Mouse (Mus musculus) thymus, postnatal 0 days (tissue): ENCODE results near the gene Polr3b. TPM values are rescaled to one million over a fixed set of nuclear protein-coding genes. Genes with fewer than 3 reads are reported as not detected.

Experiments
- DNase-seq: peaks from one replicate; pipeline ENCODE4 v3.0.0-alpha.2; 2015; ENCODE audit warnings: low spot score
- polyA plus RNA-seq: library from polyadenylated mRNA; unstranded; fragments of >200 nt; fragmentation: Nextera tagmentation; extraction: Ambion mirVana; gene quantifications from 2 replicates; pipeline ENCODE4 v1.2.1, GENCODE M21; 2015

Polr3b gene
- polyA plus RNA-seq, 1 experiment from 2014 or later, result 12.1 TPM

GRCm38 (mm10) chr10:84610324-84610723 lies 11.8 kb upstream of the Polr3b start:
- no peak for DNase-seq

- no peak for DNase-seq
Observed at GRCm38 (mm10) chr10:84610783-84611182, 11.3 kb upstream of the Polr3b start.

GRCm38 (mm10) chr10:84611664-84612063 lies 10.4 kb upstream of the Polr3b start:
- DNase-seq, result no peak

- DNase-seq, result no peak
Observed at GRCm38 (mm10) chr10:84612281-84612680, 9.8 kb upstream of the Polr3b start.

GRCm38 (mm10) chr10:84613366-84613765 lies 8.7 kb upstream of the Polr3b start:
- DNase-seq, result no peak

GRCm38 (mm10) chr10:84615076-84615475 lies 7.0 kb upstream of the Polr3b start:
- DNase-seq, result no peak

- DNase-seq, result peak; percentile 70
Observed at GRCm38 (mm10) chr10:84631182-84631581, 9.1 kb downstream of the Polr3b start.

- peak; percentile 59 for DNase-seq
Observed at GRCm38 (mm10) chr10:84632005-84632404, 9.9 kb downstream of the Polr3b start.

GRCm38 (mm10) chr10:84636656-84637055 lies 14.6 kb downstream of the Polr3b start:
- no peak for DNase-seq

GRCm38 (mm10) chr10:84638382-84638781 lies 16.3 kb downstream of the Polr3b start:
- DNase-seq, result no peak

- no peak for DNase-seq
Observed at GRCm38 (mm10) chr10:84639525-84640287, 17.6 kb downstream of the Polr3b start.

- DNase-seq, result no peak
Observed at GRCm38 (mm10) chr10:84640861-84641260, 18.8 kb downstream of the Polr3b start.

GRCm38 (mm10) chr10:84641576-84641975 lies 19.5 kb downstream of the Polr3b start:
- no peak for DNase-seq

- DNase-seq, result no peak
Observed at GRCm38 (mm10) chr10:84645940-84646339, 23.8 kb downstream of the Polr3b start.

GRCm38 (mm10) chr10:84646506-84647102 lies 24.5 kb downstream of the Polr3b start:
- peak; percentile 62 for DNase-seq

GRCm38 (mm10) chr10:84647264-84647663 lies 25.2 kb downstream of the Polr3b start:
- no peak for DNase-seq

GRCm38 (mm10) chr10:84648911-84649310 lies 26.8 kb downstream of the Polr3b start:
- DNase-seq, result no peak

GRCm38 (mm10) chr10:84654029-84654428 lies 31.9 kb downstream of the Polr3b start:
- DNase-seq, result no peak

GRCm38 (mm10) chr10:84654731-84655130 lies 32.6 kb downstream of the Polr3b start:
- no peak for DNase-seq

GRCm38 (mm10) chr10:84656618-84657017 lies 34.5 kb downstream of the Polr3b start:
- no peak for DNase-seq

GRCm38 (mm10) chr10:84657437-84658087 lies 35.5 kb downstream of the Polr3b start:
- no peak for DNase-seq

GRCm38 (mm10) chr10:84658088-84658848 lies 36.2 kb downstream of the Polr3b start:
- DNase-seq, result peak; percentile 61
